Mouse (Mus musculus): ENCODE measurements at regions not wholly inside any gene's neighbourhood (a gene's known extent, or its start where the extent isn't known, plus 50 kb on each side); places are given as distances from the start of the nearest gene placed in this dataset.

DNA sequence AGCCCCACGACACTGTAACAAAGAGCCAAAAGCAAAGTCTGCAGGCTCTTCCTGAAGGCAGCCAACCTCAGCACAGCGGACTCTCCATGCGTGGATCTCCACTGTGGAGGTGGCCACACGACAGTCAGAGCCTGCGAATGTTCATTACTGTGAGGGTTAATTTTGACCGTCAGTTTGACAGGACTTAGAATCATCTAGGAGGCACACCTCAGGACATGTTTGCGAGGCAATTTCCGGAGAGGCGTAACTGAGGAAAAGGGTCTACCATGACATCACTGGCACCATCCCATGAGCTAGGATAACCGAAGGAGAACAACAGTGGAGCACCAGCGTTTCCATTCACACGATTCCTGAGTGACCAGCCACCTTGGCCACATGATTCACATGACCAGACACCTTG lies 186.9 kb downstream of the Tcp10c start:
- Histone ChIP-seq H3K9me3 (ENCODE audit: control insufficient read depth, low read length) (peaks cover 26% of the 10 kb centered on the region), H3K4me3 (ENCODE audit: insufficient read depth in 1 of 2, low read depth in 2 of 2, low read length in 2 of 2) (no peak overlapping the region), H3K4me2 (ENCODE audit: low read depth) (no peak overlapping the region), H3K36me3 (replicated peaks; ENCODE audit: control insufficient read depth, insufficient read depth, low read depth) (no peaks in the 10 kb centered on the region), H3K4me1 (replicated peaks; ENCODE audit: control insufficient read depth in 2 of 2, insufficient read depth in 2 of 2, low read length in 1 of 2) (no peaks in the 10 kb centered on the region), H3K27me3 (ENCODE audit: control insufficient read depth, insufficient read depth, low read length) (no peaks in the 10 kb centered on the region), H3K27ac (no peak overlapping the region), H3K9ac (replicated peaks) (no peak overlapping the region)
- DNase-seq (ENCODE audit: low read depth in 3 of 3, low spot score in 3 of 3): no peak
- TF ChIP-seq CTCF (IDR thresholded peaks at IDR 0.05; ENCODE audit: low read depth): no peak
- 52% methylated on average over 12 of the region's 12 CpGs for WGBS (ENCODE audit: insufficient replicate concordance)
- ATAC-seq (ENCODE audit: insufficient read depth): no peak

- H3K4me2 ChIP-seq (ENCODE audit: low read depth): no peak overlapping the region
- no peaks in the 10 kb centered on the region for H3K4me1 ChIP-seq (replicated peaks; ENCODE audit: control insufficient read depth in 2 of 2, insufficient read depth in 2 of 2, low read length in 1 of 2)
- no peaks in the 10 kb centered on the region for H3K36me3 ChIP-seq (replicated peaks; ENCODE audit: control insufficient read depth, insufficient read depth, low read depth)
- no peak overlapping the region for H3K27ac ChIP-seq
- TF ChIP-seq EP300 (IDR thresholded peaks at IDR 0.05; ENCODE audit: low read depth): no peak
- TF ChIP-seq CTCF (IDR thresholded peaks at IDR 0.05; ENCODE audit: low read depth): no peak
- DNase-seq (ENCODE audit: low read depth in 3 of 3, low spot score in 3 of 3): no peak
- ATAC-seq (ENCODE audit: insufficient read depth): no peak
- H3K27me3 ChIP-seq (ENCODE audit: control insufficient read depth, insufficient read depth, low read length): no peaks in the 10 kb centered on the region
- peaks cover 34% of the 10 kb centered on the region for H3K9me3 ChIP-seq (ENCODE audit: control insufficient read depth, low read length)
- H3K4me3 ChIP-seq (ENCODE audit: insufficient read depth in 1 of 2, low read depth in 2 of 2, low read length in 2 of 2): no peak overlapping the region
- no peak overlapping the region for H3K9ac ChIP-seq (replicated peaks)
Observed at GRCm38 (mm10) chr17:13542261-13542660, 187.9 kb downstream of the Tcp10c start.

DNA sequence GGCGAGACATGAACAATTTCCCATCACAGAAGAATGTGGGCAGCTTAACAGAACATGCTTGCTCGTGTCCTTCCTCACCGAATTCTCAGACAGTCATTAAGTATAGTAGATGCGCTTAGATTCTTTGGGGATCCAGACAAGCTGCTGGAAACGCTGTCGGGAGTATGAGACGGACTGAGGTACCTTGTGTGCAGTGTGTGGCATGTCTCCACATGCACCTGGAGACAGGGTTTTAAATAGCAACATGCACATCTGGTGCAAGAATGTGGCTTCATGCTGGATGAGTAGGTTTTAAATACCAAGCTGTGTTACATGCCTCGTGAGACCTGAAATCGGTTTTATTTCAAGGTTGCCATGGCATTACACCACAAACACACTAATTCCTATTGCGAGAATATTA lies 188.5 kb downstream of the Tcp10c start:
- Histone ChIP-seq H3K9ac (replicated peaks) (no peak overlapping the region), H3K4me1 (replicated peaks; ENCODE audit: control insufficient read depth in 2 of 2, insufficient read depth in 2 of 2, low read length in 1 of 2) (no peaks in the 10 kb centered on the region), H3K4me3 (ENCODE audit: insufficient read depth in 1 of 2, low read depth in 2 of 2, low read length in 2 of 2) (no peak overlapping the region), H3K9me3 (ENCODE audit: control insufficient read depth, low read length) (peaks cover 39% of the 10 kb centered on the region), H3K27me3 (ENCODE audit: control insufficient read depth, insufficient read depth, low read length) (no peaks in the 10 kb centered on the region), H3K36me3 (replicated peaks; ENCODE audit: control insufficient read depth, insufficient read depth, low read depth) (no peaks in the 10 kb centered on the region), H3K27ac (no peak overlapping the region), H3K4me2 (ENCODE audit: low read depth) (no peak overlapping the region)
- DNase-seq (ENCODE audit: low read depth in 3 of 3, low spot score in 3 of 3) (no peak), ATAC-seq (ENCODE audit: insufficient read depth) (no peak)
- WGBS (ENCODE audit: insufficient replicate concordance): 64% methylated on average over 10 of the region's 10 CpGs
- TF ChIP-seq EP300 (IDR thresholded peaks at IDR 0.05; ENCODE audit: low read depth): no peak
- TF ChIP-seq CTCF (IDR thresholded peaks at IDR 0.05; ENCODE audit: low read depth): no peak

DNA sequence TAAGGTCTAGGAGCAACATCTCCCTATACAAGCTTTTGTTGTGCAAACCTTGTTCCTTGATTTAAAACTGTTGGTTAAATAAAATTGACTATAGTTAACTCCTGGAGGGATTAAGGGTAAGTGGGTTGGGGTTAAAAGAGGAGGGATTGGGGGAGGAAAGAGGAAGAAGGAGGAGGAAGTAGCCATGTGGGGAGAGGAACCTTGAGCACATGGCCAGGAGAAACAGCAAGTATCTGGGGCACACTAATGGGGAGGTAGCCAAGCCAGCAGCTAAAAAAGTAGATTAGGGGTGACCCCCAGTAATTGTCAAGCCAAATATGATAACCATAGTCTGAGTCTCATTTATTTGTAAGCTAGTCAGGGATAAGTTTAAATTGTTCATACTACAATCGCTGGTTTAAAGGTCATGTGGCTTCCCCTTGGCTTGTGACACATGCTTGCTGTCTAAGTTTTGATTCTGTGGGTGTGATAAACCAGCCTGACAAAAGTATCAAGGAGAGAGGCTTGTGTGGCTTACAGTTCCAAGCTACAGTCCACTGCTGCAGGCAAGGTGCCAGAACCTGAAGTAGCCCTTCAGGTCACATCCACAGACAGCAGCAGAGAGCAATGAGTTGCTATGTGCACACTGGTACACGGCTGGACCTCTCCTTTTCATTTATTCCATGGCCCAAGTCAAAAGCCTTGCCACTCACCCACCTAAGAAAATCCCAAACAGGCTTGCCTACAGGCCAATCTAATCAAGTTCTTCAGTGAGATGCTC lies 189.8 kb downstream of the Tcp10c start:
- DNase-seq (ENCODE audit: low read depth in 3 of 3, low spot score in 3 of 3): no peak
- no peak overlapping the region for H3K4me2 ChIP-seq (ENCODE audit: low read depth)
- no peaks in the 10 kb centered on the region for H3K4me1 ChIP-seq (replicated peaks; ENCODE audit: control insufficient read depth in 2 of 2, insufficient read depth in 2 of 2, low read length in 1 of 2)
- no peak for ATAC-seq (ENCODE audit: insufficient read depth)
- H3K27ac ChIP-seq: no peak overlapping the region
- H3K4me3 ChIP-seq (ENCODE audit: insufficient read depth in 1 of 2, low read depth in 2 of 2, low read length in 2 of 2): no peak overlapping the region
- 31% methylated on average over 2 of the region's 2 CpGs for WGBS (ENCODE audit: insufficient replicate concordance)
- no peak overlapping the region for H3K9ac ChIP-seq (replicated peaks)
- no peaks in the 10 kb centered on the region for H3K36me3 ChIP-seq (replicated peaks; ENCODE audit: control insufficient read depth, insufficient read depth, low read depth)
- H3K27me3 ChIP-seq (ENCODE audit: control insufficient read depth, insufficient read depth, low read length): no peaks in the 10 kb centered on the region
- TF ChIP-seq CTCF (IDR thresholded peaks at IDR 0.05; ENCODE audit: low read depth) (no peak), EP300 (IDR thresholded peaks at IDR 0.05; ENCODE audit: low read depth) (no peak)
- peaks cover 52% of the 10 kb centered on the region for H3K9me3 ChIP-seq (ENCODE audit: control insufficient read depth, low read length)

DNA sequence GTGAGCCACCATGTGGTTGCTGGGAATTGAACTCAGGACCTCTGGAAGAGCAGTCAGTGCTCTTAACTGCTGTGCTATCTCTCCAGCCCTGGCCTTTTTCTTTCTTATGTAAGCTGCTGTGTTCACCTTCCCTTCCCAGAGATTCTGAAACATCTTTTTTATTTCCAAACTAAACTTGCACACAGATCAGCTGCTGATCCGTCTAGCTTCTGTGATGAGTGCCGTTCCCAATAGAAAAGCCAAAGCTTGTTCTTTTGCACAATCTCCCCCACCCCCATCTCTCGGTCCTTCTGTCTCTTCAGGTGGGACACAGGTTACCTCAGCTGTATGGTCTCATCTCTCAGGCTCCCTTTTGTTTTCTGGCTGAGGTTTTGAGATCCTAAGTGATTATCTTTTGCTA lies 191.9 kb downstream of the Tcp10c start:
- H3K27me3 ChIP-seq (ENCODE audit: control insufficient read depth, insufficient read depth, low read length): no peaks in the 10 kb centered on the region
- H3K4me3 ChIP-seq (ENCODE audit: insufficient read depth in 1 of 2, low read depth in 2 of 2, low read length in 2 of 2): no peak overlapping the region
- H3K9ac ChIP-seq (replicated peaks): no peak overlapping the region
- H3K36me3 ChIP-seq (replicated peaks; ENCODE audit: control insufficient read depth, insufficient read depth, low read depth): no peaks in the 10 kb centered on the region
- H3K4me1 ChIP-seq (replicated peaks; ENCODE audit: control insufficient read depth in 2 of 2, insufficient read depth in 2 of 2, low read length in 1 of 2): no peaks in the 10 kb centered on the region
- H3K4me2 ChIP-seq (ENCODE audit: low read depth): no peak overlapping the region
- no peak for ATAC-seq (ENCODE audit: insufficient read depth)
- DNase-seq (ENCODE audit: low read depth in 3 of 3, low spot score in 3 of 3): no peak
- peaks cover 50% of the 10 kb centered on the region for H3K9me3 ChIP-seq (ENCODE audit: control insufficient read depth, low read length)
- WGBS (ENCODE audit: insufficient replicate concordance): 39% methylated on average over 3 of the region's 3 CpGs
- H3K27ac ChIP-seq: no peak overlapping the region
- no peak for TF ChIP-seq CTCF (IDR thresholded peaks at IDR 0.05; ENCODE audit: low read depth)
- TF ChIP-seq EP300 (IDR thresholded peaks at IDR 0.05; ENCODE audit: low read depth): no peak

Data from liver, embryonic 14.5 days (tissue).